Mouse (Mus musculus) yolk sac, embryonic 10.5 days (tissue): ENCODE data around the gene Isg20l2.

Experiments used
- DNase-seq: peaks from one replicate; pipeline ENCODE4 v3.0.0-alpha.2; 2017; ENCODE audit warnings: low spot score

Gene Isg20l2

DNA sequence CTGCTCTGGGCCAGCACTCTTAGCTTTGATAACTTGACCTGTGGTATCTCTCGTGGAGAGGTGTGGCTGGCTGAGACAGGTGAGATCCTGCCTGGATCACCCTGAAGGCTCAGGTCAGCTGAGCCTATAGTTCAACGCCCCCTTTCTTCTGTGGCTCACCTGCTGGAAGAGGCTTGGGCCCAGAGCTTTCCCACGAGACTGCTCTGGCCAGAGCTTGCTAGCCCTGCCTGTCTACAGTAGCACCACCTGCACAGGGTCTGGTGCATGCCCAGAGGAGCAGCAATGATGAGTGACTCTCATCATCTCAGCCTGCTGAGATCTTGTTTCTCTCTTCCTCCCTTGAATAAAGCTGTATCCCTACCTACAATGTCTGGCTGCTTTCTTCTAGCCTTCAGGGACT lies 50.0 kb downstream of the Isg20l2 start:
- no peak for DNase-seq

DNA sequence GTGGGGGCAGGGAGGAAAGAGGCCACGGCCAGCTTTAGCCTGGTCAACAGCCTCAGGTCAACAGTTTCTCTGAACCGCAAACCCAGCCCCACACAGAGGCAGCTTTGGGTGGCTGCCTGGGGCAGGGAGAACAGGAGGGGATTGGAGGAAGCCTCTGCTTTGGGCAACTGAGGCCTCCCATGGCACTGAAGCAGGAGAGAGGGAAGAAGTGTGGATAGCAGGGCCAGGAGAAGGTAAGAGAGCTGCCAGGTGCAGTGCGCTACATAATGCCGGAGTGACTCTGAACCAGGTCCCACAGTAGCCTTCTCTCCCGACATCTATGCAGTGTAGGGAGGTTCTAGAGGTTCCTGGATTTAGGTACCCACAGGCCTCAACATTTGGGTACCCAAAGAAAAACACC lies 50.6 kb downstream of the Isg20l2 start:
- DNase-seq = no peak

DNA sequence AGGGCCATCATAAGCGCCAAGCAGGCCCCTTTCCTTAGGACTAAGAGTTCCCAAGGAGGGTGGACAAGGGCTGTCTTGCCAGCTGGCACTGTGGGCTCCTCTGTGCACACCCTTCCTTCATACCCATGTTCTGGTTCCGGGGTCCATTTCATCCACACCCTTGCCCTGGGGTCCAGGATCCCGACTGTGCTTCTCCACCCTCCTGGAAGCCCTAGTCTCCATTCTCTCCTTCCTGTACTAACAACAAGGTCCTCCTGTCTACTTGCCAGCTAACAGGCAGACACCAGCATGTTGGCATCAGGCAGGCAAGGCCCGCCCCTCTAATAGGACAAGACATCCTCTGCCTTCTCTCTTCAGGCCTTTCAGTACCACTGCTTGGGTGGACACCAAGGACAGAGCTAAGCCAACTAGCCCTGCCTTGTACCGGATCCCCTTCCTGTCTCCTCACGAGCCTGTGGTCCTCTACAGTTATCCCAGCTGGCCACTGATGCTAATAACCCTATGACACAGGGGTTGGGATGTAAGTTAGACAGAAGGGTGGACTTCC lies 51.2 kb downstream of the Isg20l2 start:
- DNase-seq = no peak

DNA sequence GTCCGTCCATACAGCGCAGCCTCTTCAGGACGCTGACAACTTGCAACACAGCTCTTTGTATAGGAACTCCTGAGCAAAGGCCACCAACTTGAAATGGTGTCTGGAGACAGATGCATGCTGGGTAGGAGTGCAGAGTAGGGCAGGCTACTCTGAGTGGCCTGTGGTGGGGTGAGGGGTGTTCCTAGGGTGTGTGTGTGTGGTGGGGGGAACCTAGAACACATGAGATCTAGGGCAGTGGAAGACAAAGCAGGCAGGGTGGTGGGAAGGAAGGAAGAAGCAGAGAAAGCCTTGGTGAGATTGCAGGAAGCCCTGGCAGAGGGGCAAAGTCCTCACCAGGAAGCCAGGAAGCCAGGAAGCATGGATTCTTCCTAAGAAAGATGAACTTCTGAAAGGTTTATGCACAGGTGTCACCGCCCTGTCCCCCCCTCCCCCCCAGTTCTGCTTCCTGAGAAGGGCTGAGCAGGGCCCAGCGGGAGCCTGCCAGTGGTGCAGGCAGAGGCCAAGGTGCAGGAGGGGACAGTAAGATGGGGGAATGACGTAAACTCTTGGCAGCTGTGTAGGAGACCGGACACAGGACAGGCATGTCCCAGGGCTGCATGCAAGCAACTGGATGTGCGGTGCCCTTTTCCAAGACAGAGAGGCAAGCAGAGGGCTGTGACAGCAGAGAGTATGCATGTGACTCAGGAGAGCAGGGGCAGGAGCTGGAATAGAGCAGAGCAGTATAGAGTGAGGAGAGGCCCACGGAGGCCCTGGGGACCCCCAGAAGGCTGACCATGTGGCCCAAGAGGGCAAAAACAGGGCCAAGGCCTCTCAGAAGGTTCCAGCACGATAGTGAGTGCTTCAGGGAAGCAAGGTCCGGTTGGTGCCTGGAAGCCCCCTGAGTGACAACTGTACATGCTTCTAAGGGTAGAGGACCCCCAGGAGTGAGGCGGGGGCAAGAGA lies 52.1 kb downstream of the Isg20l2 start:
- no peak for DNase-seq

DNA sequence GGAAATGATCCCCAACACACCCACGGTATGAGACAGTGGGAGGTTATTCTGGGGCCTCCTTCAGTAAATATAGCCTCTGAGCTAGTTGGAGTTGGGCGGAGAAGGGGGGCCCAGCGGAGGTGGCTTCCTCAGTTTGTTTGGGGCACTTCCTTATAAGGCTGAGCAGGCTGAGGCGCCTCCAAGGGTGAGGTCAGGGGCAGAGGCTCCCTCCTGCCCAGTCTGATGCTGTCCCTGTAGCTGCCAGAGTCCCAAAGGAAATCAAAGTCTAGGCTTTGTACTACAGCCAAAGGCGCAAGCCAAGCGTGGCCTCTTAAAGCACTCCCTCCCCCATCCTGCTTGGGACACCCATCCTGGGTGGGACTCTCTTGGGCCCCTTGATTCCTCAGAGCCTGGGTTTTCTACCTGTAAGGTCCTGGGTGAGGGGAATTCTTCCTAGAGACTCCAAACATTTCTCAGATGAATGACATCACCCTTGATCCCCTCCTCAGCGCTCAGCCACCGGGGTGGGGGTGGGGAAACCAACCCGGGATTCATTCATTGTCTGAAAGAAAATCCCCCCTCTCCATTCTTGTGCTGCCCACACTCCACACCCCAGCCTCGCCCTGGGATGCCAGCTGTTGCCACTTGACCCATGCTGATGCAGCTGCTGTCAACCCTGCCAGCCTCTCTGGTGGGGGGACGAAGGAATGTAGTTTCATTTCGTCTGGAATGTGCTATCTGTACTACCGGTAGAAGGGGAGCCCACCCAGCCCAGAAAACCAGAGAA lies 52.9 kb downstream of the Isg20l2 start:
- peak; percentile 41 for DNase-seq

DNA sequence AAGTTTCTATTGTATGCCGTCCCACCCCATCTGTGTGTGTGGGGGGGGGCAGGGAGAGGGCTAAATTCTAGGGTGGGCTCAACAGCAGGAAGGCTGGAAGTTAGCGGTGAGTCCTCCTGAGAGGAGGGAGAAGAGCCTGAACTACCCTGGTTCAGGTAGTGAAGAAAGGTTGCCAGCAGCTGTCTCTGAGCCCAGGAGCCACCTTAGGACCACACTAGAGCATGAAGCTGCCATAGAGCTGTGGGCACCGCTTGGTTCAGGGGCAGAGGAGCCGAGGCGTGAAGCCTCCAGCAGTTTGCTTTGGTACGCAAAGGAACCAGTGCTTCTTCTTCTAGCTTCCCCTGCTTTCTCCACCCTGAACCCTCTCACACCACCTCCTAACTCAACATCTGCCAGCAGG lies 53.5 kb downstream of the Isg20l2 start:
- DNase-seq = no peak

- no peak for DNase-seq
Measured at GRCm38 (mm10) chr3:87984094-87984493, 54.0 kb downstream of the Isg20l2 start.

- no peak for DNase-seq
Measured at GRCm38 (mm10) chr3:87985505-87986320, 55.6 kb downstream of the Isg20l2 start.

DNA sequence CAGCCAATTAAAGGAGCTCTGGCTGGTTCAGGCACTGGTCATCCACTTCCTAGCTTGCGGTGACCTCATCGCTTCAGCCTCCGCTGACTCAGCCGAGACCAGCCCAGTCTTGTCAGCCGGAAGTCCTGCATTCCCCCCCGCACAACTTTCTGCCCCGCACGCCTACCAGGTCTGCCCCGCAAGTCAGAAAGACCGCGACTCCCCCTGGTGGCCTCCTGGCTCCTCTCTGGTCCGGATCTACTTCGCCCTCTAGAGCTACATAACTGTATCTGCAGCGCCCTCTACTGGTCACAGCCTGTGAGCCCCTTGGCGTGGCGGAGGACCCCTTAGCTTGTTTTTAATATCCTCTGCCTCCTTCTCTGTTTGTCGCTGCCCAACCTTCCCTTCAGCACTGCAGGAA lies 56.8 kb downstream of the Isg20l2 start:
- peak; percentile 93 for DNase-seq

DNA sequence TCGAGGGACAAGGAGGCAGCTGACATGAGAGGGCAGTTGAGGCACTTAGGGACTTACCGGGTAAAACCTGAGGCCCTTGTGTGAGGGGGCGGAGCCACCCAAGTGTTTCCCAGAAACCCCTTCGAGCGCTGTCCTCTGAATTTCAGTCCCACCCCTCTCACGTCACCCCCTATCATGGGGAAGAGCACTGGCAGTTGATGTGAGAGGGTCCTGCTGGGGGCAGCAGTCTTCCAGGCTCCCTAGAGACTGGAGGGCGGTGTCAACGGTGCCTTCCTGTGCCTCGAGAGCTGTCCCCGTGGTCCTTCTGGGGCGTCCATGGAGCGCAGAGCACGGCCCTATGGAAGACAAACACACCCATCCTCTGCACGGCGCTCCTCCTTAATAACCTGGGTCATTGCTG lies 57.5 kb downstream of the Isg20l2 start:
- DNase-seq = peak; percentile 62

- no peak for DNase-seq
Measured at GRCm38 (mm10) chr3:87988068-87988467, 58.0 kb downstream of the Isg20l2 start.

GRCm38 (mm10) chr3:87989935-87990334 lies 59.8 kb downstream of the Isg20l2 start:
- DNase-seq = no peak
